Mouse (Mus musculus) liver, postnatal 0 days (tissue): ENCODE measurements around the gene Krt73.

Experiments
- CTCF ChIP-seq: sonication (generic); IDR thresholded peaks from 2 replicates; pipeline ENCODE4 v1.5.1; 2016; ENCODE audit warnings: antibody characterized with exemption, low read depth
- EP300 ChIP-seq: IDR thresholded peaks from 2 replicates; pipeline ENCODE4 v1.6.1; 2016; ENCODE audit warnings: antibody characterized with exemption, low read depth, mild to moderate bottlenecking

GRCm38 (mm10) chr15:101803052-101803822, 1.1 kb upstream of the Krt73 start:
- TF ChIP-seq CTCF (no peak), EP300 (no peak)
